Mouse (Mus musculus) lung, adult 2 months (tissue): ENCODE results near the gene Fkbp10.

Source experiments
- CTCF ChIP-seq: fragments of 200-500 bp; IDR thresholded peaks from 2 replicates; pipeline ENCODE4 v1.5.1; 2011; ENCODE audit warnings: mild to moderate bottlenecking, low read length, control low read depth; ENCODE audit not compliant: insufficient read depth
- POLR2A ChIP-seq: fragments of 200-500 bp; IDR thresholded peaks from 2 replicates; pipeline ENCODE4 v1.6.1; 2011; ENCODE audit warnings: low read depth, mild to moderate bottlenecking, control low read depth, low read length, borderline replicate concordance; ENCODE audit errors: extremely low read depth

- TF ChIP-seq CTCF (no peak), POLR2A (no peak)
Measured at GRCm38 (mm10) chr11:100385016-100385415, 30.5 kb upstream of the Fkbp10 start.
